Mouse (Mus musculus) adrenal gland, postnatal 0 days (tissue): ENCODE data around the gene Psma1. TPM values are rescaled to one million over a fixed set of nuclear protein-coding genes. Genes with fewer than 3 reads are reported as not detected.

Source experiments
- polyA plus RNA-seq: library from polyadenylated mRNA; unstranded; fragments of >200 nt; fragmentation: Nextera tagmentation; extraction: Ambion mirVana; gene quantifications from 2 replicates; pipeline ENCODE4 v1.2.1, GENCODE M21; 2015

Gene Psma1
- 391 and 397 TPM in 2 replicates for polyA plus RNA-seq

DNA sequence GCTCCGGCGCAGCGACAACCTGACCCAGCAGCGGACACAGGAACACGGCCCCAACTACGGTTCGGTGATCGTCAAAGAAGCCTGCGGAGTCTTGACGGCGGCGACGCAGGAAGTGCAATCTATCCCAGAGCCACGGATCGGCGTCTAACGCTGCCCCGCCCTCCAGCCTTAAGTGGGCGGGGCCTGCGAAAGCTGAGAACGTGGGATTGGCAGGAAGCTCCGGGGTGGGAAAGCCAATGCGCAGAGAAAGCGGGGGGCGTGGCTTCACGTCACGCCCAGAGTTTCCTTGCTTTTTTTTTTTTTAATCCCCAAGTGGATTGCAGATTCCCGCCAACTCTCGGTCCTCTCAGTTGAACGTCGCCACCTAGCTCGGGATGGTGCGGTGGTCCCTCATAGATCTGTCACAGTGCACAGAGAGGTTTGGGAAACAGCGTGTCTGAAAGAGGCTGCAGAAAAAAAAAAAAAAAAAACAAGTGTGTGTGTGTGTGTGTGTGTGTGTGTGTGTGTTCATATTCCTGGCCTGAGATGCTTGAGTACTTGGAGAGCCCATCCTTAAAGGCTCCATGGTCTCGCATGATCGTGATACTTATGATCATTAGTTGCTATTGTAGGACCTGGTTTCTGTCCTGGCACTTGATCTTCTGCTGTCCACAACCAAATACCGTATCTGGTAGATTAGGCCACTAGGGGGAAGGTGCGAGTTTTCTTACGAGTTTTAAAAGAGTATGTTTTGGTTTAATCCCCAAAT is at the start of gene Psma1:
Gene Psma1, minus strand, starts transcription at position 114 of the 748 bp plus-strand sequence.

DNA sequence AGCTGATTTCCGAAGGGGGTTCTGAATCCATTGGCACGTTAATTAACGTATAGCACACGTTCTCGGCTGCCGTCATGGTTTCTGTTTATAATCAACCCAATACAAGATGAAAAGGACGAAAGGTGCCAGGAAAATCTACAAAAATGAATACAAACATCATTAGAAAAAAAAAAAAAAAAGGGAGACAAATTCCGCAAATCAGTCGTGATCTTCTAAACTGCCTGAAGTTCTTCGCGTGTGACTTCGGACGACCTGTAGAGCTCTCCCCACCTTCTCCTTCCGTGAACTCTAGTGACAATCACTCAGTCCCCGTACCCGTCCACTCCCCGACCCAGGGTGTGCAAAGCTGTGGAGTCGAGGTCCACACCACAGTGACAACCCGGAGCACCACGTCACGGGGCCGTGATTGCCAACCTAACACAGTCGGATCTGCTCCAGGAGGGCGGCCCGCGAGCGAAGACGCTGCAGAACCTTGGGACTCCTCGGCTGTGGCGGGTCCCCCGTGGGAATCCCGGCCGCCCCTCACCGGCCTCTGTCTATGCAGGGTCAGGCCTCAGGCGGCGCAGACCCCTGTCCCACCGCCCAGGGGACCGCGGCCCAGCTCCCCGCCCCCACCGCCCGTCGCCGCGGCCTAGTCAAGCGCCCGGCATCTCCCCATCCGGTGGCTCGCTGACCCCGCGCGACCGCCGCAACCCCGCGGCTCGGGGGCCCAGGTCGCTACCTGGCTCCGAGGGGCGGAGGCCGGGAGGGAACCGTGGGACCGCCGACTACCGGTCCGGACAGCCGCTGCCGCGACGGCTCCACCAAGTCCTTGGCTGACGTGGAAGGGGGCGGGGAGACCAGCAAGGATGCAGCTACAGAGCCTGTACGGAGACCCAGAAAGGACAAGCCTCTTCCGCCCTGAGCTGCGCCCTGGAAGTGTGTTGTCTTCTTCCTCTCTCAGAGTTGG is 21.8 kb downstream of the Psma1 start, which contains the start of gene Copb1:
Gene Copb1, minus strand, starts transcription at position 827 of the 949 bp plus-strand sequence.

Other genes starting within 250 kb of the Psma1 start
- gene Rras2, start 158.3 kb downstream of the Psma1 start, polyA plus RNA-seq = 39.0 and 43.9 TPM in 2 replicates
- 75.7 and 103 TPM in 2 replicates for gene Copb1, start 21.4 kb downstream of the Psma1 start, polyA plus RNA-seq
- 2.2 and 2.4 TPM in 2 replicates for gene Pde3b, start 139.2 kb upstream of the Psma1 start, polyA plus RNA-seq